Mouse (Mus musculus): ENCODE data around the gene Olfml2a.

- TF ChIP-seq MYOG (IDR thresholded peaks at IDR 0.05; ENCODE audit: control insufficient read depth in 1 of 3, insufficient read depth in 1 of 3, insufficient read length in 2 of 3, low read depth in 2 of 3) = no peak
- no peak for TF ChIP-seq POLR2A (IDR thresholded peaks at IDR 0.05; ENCODE audit: insufficient read length, low read depth)
- TF ChIP-seq USF1 (IDR thresholded peaks at IDR 0.05; ENCODE audit: low read depth) = no peak
- TF ChIP-seq TCF12 (IDR thresholded peaks at IDR 0.05; ENCODE audit: insufficient read depth, poor library complexity, severe bottlenecking) = no peak
- no peak for TF ChIP-seq POLR2AphosphoS2 (IDR thresholded peaks at IDR 0.05; ENCODE audit: insufficient read length, low read depth)
- no peak for TF ChIP-seq E2F4 (IDR thresholded peaks at IDR 0.05; ENCODE audit: insufficient read depth)
- no peak for TF ChIP-seq SRF (IDR thresholded peaks at IDR 0.05; ENCODE audit: control insufficient read depth, insufficient read length, low read depth)
- no peak for TF ChIP-seq MYOD1 (IDR thresholded peaks at IDR 0.05; ENCODE audit: control insufficient read depth in 1 of 3, insufficient read length in 2 of 3, low read depth in 2 of 3)
- TF ChIP-seq CEBPB (IDR thresholded peaks at IDR 0.05; ENCODE audit: insufficient read depth, poor library complexity, severe bottlenecking) = no peak
Observed at GRCm38 (mm10) chr2:38938007-38938406, 6.2 kb downstream of the Olfml2a start.
